Mouse (Mus musculus): ENCODE measurements around the gene Bcr. TPM values are rescaled to one million over a fixed set of nuclear protein-coding genes. Genes with fewer than 3 reads are reported as not detected.

The Bcr gene
- polyA plus RNA-seq, 1 experiment from 2014 or later, result 9.7 TPM

DNA sequence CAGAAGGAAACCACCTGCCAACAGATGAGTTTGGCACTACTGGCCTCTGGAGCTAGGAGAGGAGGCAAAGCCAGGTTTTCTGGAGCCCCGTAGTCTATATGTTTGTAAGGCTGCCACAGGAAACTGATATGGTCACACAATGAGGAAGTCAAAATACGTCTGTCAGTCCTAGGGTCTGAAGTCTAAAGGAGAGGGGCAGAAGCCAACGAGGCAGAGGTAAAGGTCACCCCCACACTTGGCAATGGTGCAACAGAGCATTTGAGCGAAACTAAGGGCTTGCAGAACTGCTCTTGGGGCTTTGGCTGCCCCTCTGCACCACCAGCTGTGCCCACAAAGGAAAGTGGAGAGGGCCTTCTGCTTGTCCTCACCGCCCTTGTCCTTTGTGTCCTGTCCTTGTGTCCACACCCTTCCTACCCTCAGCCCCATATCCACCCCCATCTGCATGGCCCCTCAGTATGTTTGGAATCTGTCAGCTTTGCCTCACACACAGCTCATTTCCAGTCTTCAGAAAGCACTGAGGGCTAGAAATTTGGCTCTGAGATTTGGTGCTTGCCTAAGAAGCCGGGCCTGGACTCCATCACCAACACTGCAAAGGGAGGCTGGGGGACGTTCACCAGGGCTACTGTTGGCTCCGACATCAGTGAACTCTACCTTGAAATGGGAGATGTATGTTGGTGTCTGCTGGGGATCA lies 127.1 kb downstream of the Bcr start:
- Histone ChIP-seq H3K36me3 (no peaks in the 10 kb centered on the region), H3K27ac (peak overlapping the region; percentile 25; the same call in 1 of the 2 replicates), H3K27me3 (no peaks in the 10 kb centered on the region), H3K9me3 (replicated peaks) (no peaks in the 10 kb centered on the region), H3K4me3 (no peak overlapping the region), H3K9ac (no peak overlapping the region), H3K4me1 (replicated peaks) (peaks cover 15% of the 10 kb centered on the region), H3K4me2 (no peak overlapping the region)
- 51% methylated on average over 8 of the region's 8 CpGs for WGBS
- no peak for ATAC-seq (replicated peaks; ENCODE audit: insufficient number of reproducible peaks, insufficient read depth, low FRiP score, low read depth)

DNA sequence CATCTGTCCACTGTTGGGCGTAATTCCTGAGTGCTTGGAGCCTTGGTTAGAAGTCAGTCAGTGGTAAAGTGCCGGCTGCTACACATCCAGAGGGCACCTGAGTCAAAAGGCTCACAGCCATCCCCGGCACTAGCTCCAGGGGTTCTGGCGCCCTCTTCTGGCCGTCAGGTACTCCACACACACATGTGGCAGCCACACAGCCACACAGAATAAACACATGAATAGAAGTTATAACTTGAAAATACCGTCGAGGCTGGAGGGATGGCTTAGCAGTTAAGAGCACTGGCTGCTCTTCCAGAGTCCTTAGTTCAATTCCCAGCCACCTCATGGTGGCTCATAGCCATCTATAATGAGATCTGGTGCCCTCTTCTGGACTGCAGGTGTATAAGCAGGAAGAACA lies 131.3 kb downstream of the Bcr start:
- Histone ChIP-seq H3K4me2 (no peak overlapping the region), H3K9ac (no peak overlapping the region), H3K4me1 (replicated peaks) (peaks cover 12% of the 10 kb centered on the region), H3K4me3 (no peak overlapping the region), H3K27ac (no peak overlapping the region), H3K27me3 (no peaks in the 10 kb centered on the region), H3K9me3 (replicated peaks) (no peaks in the 10 kb centered on the region), H3K36me3 (no peaks in the 10 kb centered on the region)
- ATAC-seq (replicated peaks; ENCODE audit: insufficient number of reproducible peaks, insufficient read depth, low FRiP score, low read depth), result no peak
- WGBS, result 43% methylated on average over 7 of the region's 7 CpGs

DNA sequence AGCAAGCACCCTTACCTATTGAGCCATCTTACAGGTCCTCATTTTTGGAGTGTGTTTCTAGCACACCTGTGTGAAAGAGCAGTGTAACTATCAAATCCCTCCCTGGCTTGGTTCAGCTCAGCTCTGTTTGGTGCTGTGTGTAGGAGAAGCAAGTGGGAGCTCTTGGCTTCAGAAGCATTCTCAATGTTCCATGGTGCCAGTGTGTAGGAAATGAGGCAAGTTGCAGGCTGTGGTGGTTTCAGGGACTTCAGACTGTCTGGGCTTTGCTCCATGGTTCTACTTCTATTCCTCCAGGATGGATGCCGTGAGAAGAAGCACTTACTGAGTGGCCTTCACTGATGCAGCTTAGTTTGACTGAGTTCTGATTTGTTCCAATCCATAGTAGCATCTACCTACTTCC lies 137.4 kb downstream of the Bcr start:
- Histone ChIP-seq H3K4me2 (no peak overlapping the region), H3K4me3 (no peak overlapping the region), H3K27me3 (no peaks in the 10 kb centered on the region), H3K36me3 (no peaks in the 10 kb centered on the region), H3K27ac (no peak overlapping the region), H3K9ac (no peak overlapping the region), H3K4me1 (replicated peaks) (no peaks in the 10 kb centered on the region), H3K9me3 (replicated peaks) (no peaks in the 10 kb centered on the region)
- WGBS, result 81% methylated on average over 1 of the region's 1 CpGs
- ATAC-seq (replicated peaks; ENCODE audit: insufficient number of reproducible peaks, insufficient read depth, low FRiP score, low read depth), result no peak

- no peak overlapping the region for H3K27ac ChIP-seq
These were observed 140.3 kb downstream of the Bcr start for GRCm38 (mm10) chr10:75200733-75201132.

DNA sequence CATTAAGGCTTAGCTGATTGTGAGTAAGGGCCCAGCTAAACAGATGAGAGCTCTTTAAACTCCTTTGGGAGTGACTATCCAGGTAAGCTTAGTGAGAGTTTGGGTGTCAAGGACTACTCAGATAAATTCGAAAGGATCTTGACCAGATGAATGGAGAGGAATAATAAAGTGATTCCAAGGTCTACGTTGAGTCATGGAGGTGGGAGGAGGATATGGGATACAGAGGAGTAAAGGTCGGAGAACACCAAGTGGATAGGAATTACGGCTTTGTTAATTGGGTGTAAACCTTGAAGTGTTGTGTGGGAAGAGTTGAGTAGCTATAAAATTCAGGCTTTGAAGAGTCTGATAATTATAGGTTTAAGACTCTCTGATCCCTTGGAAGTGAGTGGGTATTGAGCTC lies 145.8 kb downstream of the Bcr start:
- WGBS, result 80% methylated on average over 4 of the region's 4 CpGs
- no peak overlapping the region for H3K27ac ChIP-seq
- H3K4me2 ChIP-seq, result no peak overlapping the region
- peaks cover under 1% of the 10 kb centered on the region; the same call in 1 of the 2 replicates for H3K4me1 ChIP-seq (replicated peaks)
- no peaks in the 10 kb centered on the region for H3K36me3 ChIP-seq
- H3K4me3 ChIP-seq, result no peak overlapping the region
- no peak for ATAC-seq (replicated peaks; ENCODE audit: insufficient number of reproducible peaks, insufficient read depth, low FRiP score, low read depth)
- no peaks in the 10 kb centered on the region for H3K9me3 ChIP-seq (replicated peaks)
- no peak overlapping the region for H3K9ac ChIP-seq
- no peaks in the 10 kb centered on the region for H3K27me3 ChIP-seq

More at GRCm38 (mm10) chr10:75200733-75201132, 140.3 kb downstream of the Bcr start:
- no peak overlapping the region for H3K4me2 ChIP-seq
- H3K36me3 ChIP-seq, result no peaks in the 10 kb centered on the region
- no peak overlapping the region for H3K4me3 ChIP-seq
- no peak overlapping the region for H3K9ac ChIP-seq
- ATAC-seq (replicated peaks; ENCODE audit: insufficient number of reproducible peaks, insufficient read depth, low FRiP score, low read depth), result 0 out of 2 replicates have a peak, but pooled peaks have one; percentile 7
- no peaks in the 10 kb centered on the region for H3K9me3 ChIP-seq (replicated peaks)
- H3K27me3 ChIP-seq, result no peaks in the 10 kb centered on the region
- 73% methylated on average over 1 of the region's 1 CpGs for WGBS
- no peaks in the 10 kb centered on the region for H3K4me1 ChIP-seq (replicated peaks)

GRCm38 (mm10) chr10:75210841-75211240 lies 150.4 kb downstream of the Bcr start:
- H3K4me2 ChIP-seq, result no peak overlapping the region
- no peak overlapping the region for H3K4me3 ChIP-seq
- no peak overlapping the region for H3K9ac ChIP-seq
- H3K27ac ChIP-seq, result no peak overlapping the region
- no peaks in the 10 kb centered on the region for H3K27me3 ChIP-seq
- WGBS, result 87% methylated on average over 3 of the region's 3 CpGs
- ATAC-seq (replicated peaks; ENCODE audit: insufficient number of reproducible peaks, insufficient read depth, low FRiP score, low read depth), result no peak
- H3K9me3 ChIP-seq (replicated peaks), result no peaks in the 10 kb centered on the region
- H3K4me1 ChIP-seq (replicated peaks), result peaks cover 11% of the 10 kb centered on the region
- H3K36me3 ChIP-seq, result no peaks in the 10 kb centered on the region

- WGBS, result under 1% methylated on average over 52 of the region's 80 CpGs
- Histone ChIP-seq H3K27me3 (no peaks in the 10 kb centered on the region), H3K4me3 (peak within 1 kb of the TSS; percentile 95), H3K4me1 (replicated peaks) (peaks cover 11% of the 10 kb centered on the region), H3K9me3 (replicated peaks) (no peaks in the 10 kb centered on the region), H3K4me2 (peak within 1 kb of the TSS; percentile 88), H3K36me3 (no peaks in the 10 kb centered on the region), H3K27ac (peak within 1 kb of the TSS; percentile 99), H3K9ac (peak within 1 kb of the TSS; percentile 96)
- ATAC-seq (replicated peaks; ENCODE audit: insufficient number of reproducible peaks, insufficient read depth, low FRiP score, low read depth), result peak; percentile 99
These were observed 151.6 kb downstream of the Bcr start, which contains the start of gene Specc1l for GRCm38 (mm10) chr10:75211807-75212645. Specc1l (plus strand) TSS chr10:75212073.

DNA sequence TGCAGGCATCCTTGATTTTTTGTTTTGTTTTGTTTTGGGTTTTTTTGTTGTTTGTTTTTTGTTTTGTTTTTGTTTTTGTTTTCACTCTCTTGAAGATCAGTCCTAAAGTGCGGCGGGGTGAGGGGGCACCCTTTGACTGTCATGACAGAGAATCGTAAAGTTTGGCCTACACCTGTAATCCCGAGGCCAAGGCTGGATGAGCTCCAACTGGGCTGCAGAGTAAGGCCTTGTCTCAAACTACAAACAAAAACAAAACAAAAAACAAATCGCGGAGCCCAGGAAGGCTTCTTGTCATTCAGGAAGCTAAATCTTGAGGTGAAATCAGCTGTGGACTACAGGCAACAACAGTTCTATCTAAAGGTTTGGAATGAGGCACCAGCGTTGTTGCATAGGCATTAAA lies 152.6 kb downstream of the Bcr start:
- peak overlapping the region; percentile 95 for H3K4me3 ChIP-seq
- no peak overlapping the region for H3K27ac ChIP-seq
- no peak for ATAC-seq (replicated peaks; ENCODE audit: insufficient number of reproducible peaks, insufficient read depth, low FRiP score, low read depth)
- peak overlapping the region; percentile 96; the same call in 1 of the 2 replicates for H3K9ac ChIP-seq
- no peaks in the 10 kb centered on the region for H3K27me3 ChIP-seq
- H3K4me1 ChIP-seq (replicated peaks), result peaks cover 11% of the 10 kb centered on the region
- H3K9me3 ChIP-seq (replicated peaks), result no peaks in the 10 kb centered on the region
- no peaks in the 10 kb centered on the region for H3K36me3 ChIP-seq
- H3K4me2 ChIP-seq, result peak overlapping the region; percentile 88
- WGBS, result 52% methylated on average over 7 of the region's 7 CpGs

DNA sequence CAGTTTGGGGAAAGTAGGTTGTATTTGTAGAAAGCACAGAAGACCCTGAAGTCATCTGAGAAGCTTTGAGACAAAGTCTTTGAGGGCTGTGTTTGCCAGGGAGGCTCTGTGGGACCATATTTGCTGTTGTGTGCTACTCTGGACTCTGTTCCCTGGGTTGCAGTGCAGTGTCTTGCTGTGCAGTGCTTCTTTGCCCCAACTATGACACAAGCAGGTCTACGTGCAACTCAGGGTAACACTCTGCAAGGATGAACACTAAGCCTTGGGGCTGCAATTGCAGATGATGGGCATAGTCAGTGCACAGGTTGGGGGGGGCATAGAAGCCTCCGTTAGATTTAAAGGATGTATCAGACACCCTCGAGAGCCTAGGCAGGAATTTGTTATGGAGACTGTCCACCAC lies 160.3 kb downstream of the Bcr start:
- Histone ChIP-seq H3K36me3 (no peaks in the 10 kb centered on the region), H3K4me1 (replicated peaks) (peaks cover 40% of the 10 kb centered on the region), H3K9me3 (replicated peaks) (no peaks in the 10 kb centered on the region), H3K9ac (no peak overlapping the region), H3K27me3 (no peaks in the 10 kb centered on the region), H3K4me3 (no peak overlapping the region), H3K4me2 (no peak overlapping the region), H3K27ac (no peak overlapping the region)
- WGBS, result 87% methylated on average over 3 of the region's 3 CpGs
- ATAC-seq (replicated peaks; ENCODE audit: insufficient number of reproducible peaks, insufficient read depth, low FRiP score, low read depth), result no peak

DNA sequence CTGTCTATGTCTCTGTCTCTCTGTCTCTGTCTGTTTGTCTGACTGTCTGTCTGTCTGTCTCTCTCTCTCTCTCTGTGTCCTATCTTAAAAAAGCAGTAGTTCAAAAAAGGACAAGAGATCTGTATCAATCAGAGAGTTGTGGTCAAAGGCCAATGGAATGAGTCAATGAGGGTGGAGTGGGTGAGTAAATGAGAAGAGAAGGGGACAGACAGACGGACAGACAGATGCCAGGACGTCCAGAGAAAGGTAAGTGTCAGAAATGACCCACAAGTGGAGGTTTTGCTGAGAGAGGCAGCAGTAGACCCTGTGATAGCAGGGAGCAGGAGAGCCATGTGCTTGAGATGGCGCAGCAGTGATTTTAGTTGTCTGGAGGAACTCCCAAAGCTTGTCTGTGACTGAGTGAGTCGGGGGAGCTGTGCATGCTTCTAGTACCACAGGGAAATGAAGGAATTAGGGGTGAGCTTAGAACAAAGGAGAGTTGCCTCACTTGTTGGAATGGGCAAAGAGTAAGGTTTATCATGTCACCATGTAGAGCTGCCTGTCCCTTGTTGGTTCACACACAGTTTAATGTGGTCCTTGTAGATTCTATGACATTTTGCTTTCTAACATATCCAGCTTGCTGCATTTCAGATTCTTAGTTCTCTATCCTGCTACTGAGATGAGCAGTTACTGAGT lies 161.7 kb downstream of the Bcr start:
- no peaks in the 10 kb centered on the region for H3K36me3 ChIP-seq
- no peaks in the 10 kb centered on the region for H3K9me3 ChIP-seq (replicated peaks)
- no peak overlapping the region for H3K4me3 ChIP-seq
- WGBS, result 55% methylated on average over 4 of the region's 4 CpGs
- H3K4me1 ChIP-seq (replicated peaks), result peaks cover 40% of the 10 kb centered on the region
- no peak for ATAC-seq (replicated peaks; ENCODE audit: insufficient number of reproducible peaks, insufficient read depth, low FRiP score, low read depth)
- no peak overlapping the region for H3K9ac ChIP-seq
- H3K27ac ChIP-seq, result peak overlapping the region; percentile 39; the same call in 1 of the 2 replicates
- no peak overlapping the region for H3K4me2 ChIP-seq
- no peaks in the 10 kb centered on the region for H3K27me3 ChIP-seq

DNA sequence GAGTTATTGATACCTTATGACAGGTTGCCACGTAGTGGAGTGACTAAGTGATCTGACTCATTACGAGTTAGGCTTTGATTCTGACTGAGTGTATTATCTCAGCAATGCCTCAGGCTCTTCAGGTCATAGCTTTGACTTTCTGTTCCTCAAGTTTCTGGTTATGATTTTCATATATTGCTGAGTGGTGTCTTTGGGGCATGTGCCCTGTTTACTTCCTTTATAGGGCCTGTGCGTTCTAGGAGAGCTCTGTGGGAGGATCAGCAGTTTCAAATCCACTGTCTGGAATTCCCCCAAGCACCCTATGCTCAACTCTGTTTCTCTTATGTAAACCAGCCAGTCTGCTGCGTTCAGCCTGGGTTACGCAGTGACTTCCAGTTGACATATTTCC lies 162.2 kb downstream of the Bcr start:
- Histone ChIP-seq H3K27me3 (no peaks in the 10 kb centered on the region), H3K36me3 (no peaks in the 10 kb centered on the region), H3K4me2 (no peak overlapping the region), H3K4me3 (no peak overlapping the region), H3K9ac (no peak overlapping the region), H3K9me3 (replicated peaks) (no peaks in the 10 kb centered on the region), H3K27ac (peak overlapping the region; percentile 39; the same call in 1 of the 2 replicates), H3K4me1 (replicated peaks) (peaks cover 40% of the 10 kb centered on the region)
- 69% methylated on average over 5 of the region's 5 CpGs for WGBS
- ATAC-seq (replicated peaks; ENCODE audit: insufficient number of reproducible peaks, insufficient read depth, low FRiP score, low read depth), result no peak

All from heart, embryonic 15.5 days (tissue).